Mouse (Mus musculus) midbrain, embryonic 15.5 days (tissue): ENCODE measurements around the gene Trp53. TPM values are rescaled to one million over a fixed set of nuclear protein-coding genes. Genes with fewer than 3 reads are reported as not detected.

Experiments
- ATAC-seq: fragments of 200-750 bp; cut with Nextera tagmentation; replicated peaks from 2 replicates; pipeline ENCODE4 v1.8.0; 2017; ENCODE audit warnings: moderate TSS enrichment
- H3K27ac ChIP-seq: fragments of 300-500 bp; sonication (generic); 2 replicates; pipeline ENCODE4 v1.5.1; 2015; ENCODE audit warnings: mild to moderate bottlenecking, inconsistent platforms
- H3K27me3 ChIP-seq: fragments of 300-500 bp; sonication (generic); replicated peaks from 2 replicates; pipeline ENCODE4 v1.6.1; 2015; ENCODE audit warnings: inconsistent platforms
- H3K36me3 ChIP-seq: fragments of 300-500 bp; sonication (generic); replicated peaks from 2 replicates; pipeline ENCODE4 v1.6.1; 2015; ENCODE audit warnings: inconsistent platforms
- H3K4me1 ChIP-seq: fragments of 300-500 bp; sonication (generic); 2 replicates; pipeline ENCODE4 v1.6.1; 2015; ENCODE audit warnings: inconsistent platforms
- H3K4me2 ChIP-seq: fragments of 300-500 bp; sonication (generic); 2 replicates; pipeline ENCODE4 v1.6.1; 2015; ENCODE audit warnings: inconsistent platforms, mild to moderate bottlenecking, moderate library complexity
- H3K4me3 ChIP-seq: fragments of 300-500 bp; sonication (generic); 2 replicates; pipeline ENCODE4 v1.5.1; 2015; ENCODE audit warnings: mild to moderate bottlenecking, inconsistent platforms
- H3K9ac ChIP-seq: fragments of 300-500 bp; sonication (generic); 2 replicates; pipeline ENCODE4 v1.6.1; 2015; ENCODE audit warnings: mild to moderate bottlenecking, inconsistent platforms
- H3K9me3 ChIP-seq: fragments of 300-500 bp; sonication (generic); 2 replicates; pipeline ENCODE4 v1.6.1; 2016; ENCODE audit warnings: inconsistent platforms
- WGBS: fragments of 180-500 bp; shearing (Covaris S2); methylation state at CpG from one replicate; pipeline ENCODE4 v1.1.7; 2015; ENCODE audit warnings: mixed read lengths; 5-methylcytosine and 5-hydroxymethylcytosine counted together
- polyA plus RNA-seq: library from polyadenylated mRNA; unstranded; fragments of >200 nt; fragmentation: Nextera tagmentation; extraction: Ambion mirVana; gene quantifications from 2 replicates; pipeline ENCODE4 v1.2.1, GENCODE M21; 2015

The Trp53 gene
- polyA plus RNA-seq, 1 experiment from 2014 or later: 60.4 TPM

GRCm38 (mm10) chr11:69552622-69553340 is 27.4 kb upstream of the Trp53 start:
- no peaks in the 10 kb centered on the region for H3K9me3 ChIP-seq
- H3K9ac ChIP-seq: peak overlapping the region; percentile 5
- ATAC-seq: peak; percentile 90
- H3K27ac ChIP-seq: peak overlapping the region; percentile 95
- H3K36me3 ChIP-seq: no peaks in the 10 kb centered on the region; the same call in 1 of the 2 replicates
- peak overlapping the region; percentile 19 for H3K4me3 ChIP-seq
- H3K4me1 ChIP-seq: peaks cover 77% of the 10 kb centered on the region
- H3K27me3 ChIP-seq: no peaks in the 10 kb centered on the region
- 5% methylated on average over 14 of the region's 14 CpGs for WGBS
- H3K4me2 ChIP-seq: peak overlapping the region; percentile 46

DNA sequence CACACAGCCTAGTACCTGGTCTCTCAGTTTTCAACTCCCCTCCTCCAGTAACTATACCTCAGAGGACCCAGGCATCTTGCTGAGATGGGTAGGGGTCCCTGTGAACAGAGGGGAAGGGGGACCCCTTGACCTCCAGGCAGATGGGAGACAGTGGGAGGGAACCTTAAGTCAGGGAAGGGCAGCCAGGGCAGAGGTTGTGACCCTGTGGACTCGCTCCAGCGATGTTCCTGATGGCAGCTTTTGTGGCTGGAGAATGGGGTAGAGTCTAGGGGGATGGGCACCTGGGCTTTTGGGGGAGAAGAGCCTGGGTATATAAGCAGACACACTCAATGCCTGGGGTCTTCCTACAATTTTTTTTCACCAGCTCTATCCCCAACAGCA is 26.8 kb upstream of the Trp53 start:
- peaks cover 77% of the 10 kb centered on the region for H3K4me1 ChIP-seq
- H3K9ac ChIP-seq: peak overlapping the region; percentile 5
- no peaks in the 10 kb centered on the region for H3K9me3 ChIP-seq
- ATAC-seq: peak; percentile 5; the same call in 1 of the 2 replicates
- H3K36me3 ChIP-seq: no peaks in the 10 kb centered on the region; the same call in 1 of the 2 replicates
- peak overlapping the region; percentile 19 for H3K4me3 ChIP-seq
- peak overlapping the region; percentile 95 for H3K27ac ChIP-seq
- WGBS: 0% methylated on average over 2 of the region's 2 CpGs
- H3K4me2 ChIP-seq: peak overlapping the region; percentile 46
- no peaks in the 10 kb centered on the region for H3K27me3 ChIP-seq

- H3K9ac ChIP-seq: no peak overlapping the region
- ATAC-seq: no peak
- peak overlapping the region; percentile 69 for H3K27ac ChIP-seq
- no peaks in the 10 kb centered on the region for H3K9me3 ChIP-seq
- no peak overlapping the region for H3K4me3 ChIP-seq
- H3K4me1 ChIP-seq: peaks cover 74% of the 10 kb centered on the region
- no peak overlapping the region for H3K4me2 ChIP-seq
- 81% methylated on average over 5 of the region's 5 CpGs for WGBS
- H3K27me3 ChIP-seq: no peaks in the 10 kb centered on the region
- H3K36me3 ChIP-seq: no peaks in the 10 kb centered on the region; the same call in 1 of the 2 replicates
Observed at GRCm38 (mm10) chr11:69554539-69555140, 25.5 kb upstream of the Trp53 start.

DNA sequence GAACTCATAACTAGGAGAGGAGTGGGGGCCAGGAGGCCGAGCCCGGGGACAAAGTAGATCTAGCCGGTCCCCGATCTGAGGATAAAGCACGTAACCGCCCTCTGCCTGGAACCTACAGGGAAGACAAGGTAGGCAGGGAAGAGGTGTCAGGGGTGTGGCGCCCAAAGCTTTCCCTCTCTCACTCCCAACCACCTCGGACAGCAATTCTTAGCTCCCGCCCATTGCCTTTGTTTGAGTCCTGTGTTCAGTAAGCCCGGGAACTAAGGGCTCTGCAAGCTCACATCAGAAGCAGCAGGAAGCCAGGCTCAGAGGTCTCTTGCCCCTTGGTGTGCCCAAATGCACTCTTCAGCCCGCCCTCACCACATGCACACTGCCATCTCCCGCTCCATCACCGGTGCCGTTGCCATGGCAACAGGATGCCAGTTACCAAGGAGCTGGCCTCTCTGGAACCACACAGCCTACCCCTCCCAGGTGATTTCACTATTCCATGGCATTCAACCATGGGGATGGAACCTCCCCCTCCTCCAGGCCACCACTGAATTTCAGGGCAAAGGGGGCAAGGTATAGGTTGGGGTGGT is 22.7 kb upstream of the Trp53 start:
- WGBS: 4% methylated on average over 14 of the region's 14 CpGs
- H3K4me3 ChIP-seq: peak overlapping the region; percentile 74
- H3K4me2 ChIP-seq: peak overlapping the region; percentile 92
- no peaks in the 10 kb centered on the region for H3K9me3 ChIP-seq
- peak overlapping the region; percentile 79 for H3K27ac ChIP-seq
- ATAC-seq: no peak
- peak overlapping the region; percentile 90 for H3K9ac ChIP-seq
- no peaks in the 10 kb centered on the region; the same call in 1 of the 2 replicates for H3K36me3 ChIP-seq
- no peaks in the 10 kb centered on the region for H3K27me3 ChIP-seq
- peaks cover 90% of the 10 kb centered on the region for H3K4me1 ChIP-seq

DNA sequence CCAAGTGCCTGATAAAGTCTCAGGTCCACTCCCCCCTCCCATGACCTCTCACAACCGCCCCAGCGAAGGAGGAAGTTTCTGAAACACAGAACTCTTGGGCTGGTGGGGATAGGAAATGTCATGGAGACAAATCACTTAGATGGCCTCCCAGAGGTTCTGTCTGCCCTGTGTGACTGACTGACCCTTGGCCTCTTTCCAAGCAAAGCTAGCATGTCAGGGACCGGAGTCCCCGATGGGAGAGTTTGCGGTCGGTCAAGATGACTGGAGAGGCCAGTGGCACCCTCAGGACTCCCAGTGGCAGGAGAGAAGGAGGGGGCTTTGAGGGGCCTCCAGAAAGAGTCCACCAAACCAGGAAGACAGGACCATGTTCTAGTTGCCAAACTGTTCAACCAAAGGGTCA is 21.4 kb upstream of the Trp53 start:
- H3K4me3 ChIP-seq: peak overlapping the region; percentile 74
- H3K4me1 ChIP-seq: peaks cover 77% of the 10 kb centered on the region
- H3K9me3 ChIP-seq: no peaks in the 10 kb centered on the region
- no peak for ATAC-seq
- H3K4me2 ChIP-seq: peak overlapping the region; percentile 92
- no peaks in the 10 kb centered on the region for H3K27me3 ChIP-seq
- H3K9ac ChIP-seq: peak overlapping the region; percentile 90
- 18% methylated on average over 6 of the region's 6 CpGs for WGBS
- peak overlapping the region; percentile 84 for H3K27ac ChIP-seq
- H3K36me3 ChIP-seq: no peaks in the 10 kb centered on the region; the same call in 1 of the 2 replicates

- WGBS: 5% methylated on average over 5 of the region's 5 CpGs
- H3K36me3 ChIP-seq: no peaks in the 10 kb centered on the region; the same call in 1 of the 2 replicates
- peaks cover 73% of the 10 kb centered on the region for H3K4me1 ChIP-seq
Observed at GRCm38 (mm10) chr11:69559183-69559582, 21.0 kb upstream of the Trp53 start.

GRCm38 (mm10) chr11:69559851-69560765 is 20.1 kb upstream of the Trp53 start, which contains the start of gene Efnb3:
Gene Efnb3, minus strand, starts transcription at chr11:69560205.
- Histone ChIP-seq H3K36me3 (no peaks in the 10 kb centered on the region; the same call in 1 of the 2 replicates), H3K4me2 (peak within 1 kb of the TSS; percentile 92), H3K9ac (peak within 1 kb of the TSS; percentile 90), H3K27ac (peak within 1 kb of the TSS; percentile 84), H3K9me3 (no peaks in the 10 kb centered on the region), H3K27me3 (no peaks in the 10 kb centered on the region), H3K4me1 (peaks cover 64% of the 10 kb centered on the region), H3K4me3 (peak within 1 kb of the TSS; percentile 74)
- peak; percentile 65 for ATAC-seq
- under 1% methylated on average over 58 of the region's 59 CpGs for WGBS

More at GRCm38 (mm10) chr11:69559183-69559582, 21.0 kb upstream of the Trp53 start:
- H3K9me3 ChIP-seq: no peaks in the 10 kb centered on the region
- H3K4me2 ChIP-seq: peak overlapping the region; percentile 92
- H3K9ac ChIP-seq: peak overlapping the region; percentile 90
- H3K27me3 ChIP-seq: no peaks in the 10 kb centered on the region
- 0 out of 2 replicates have a peak, but pooled peaks have one; percentile 0 for ATAC-seq
- H3K27ac ChIP-seq: peak overlapping the region; percentile 84
- peak overlapping the region; percentile 74 for H3K4me3 ChIP-seq

- peaks cover 4% of the 10 kb centered on the region; the same call in 1 of the 2 replicates for H3K36me3 ChIP-seq
- H3K27me3 ChIP-seq: no peaks in the 10 kb centered on the region
- peak overlapping the region; percentile 90; the same call in 1 of the 2 replicates for H3K9ac ChIP-seq
- peak overlapping the region; percentile 84 for H3K27ac ChIP-seq
- H3K4me3 ChIP-seq: peak overlapping the region; percentile 74
- peak overlapping the region; percentile 92 for H3K4me2 ChIP-seq
- peaks cover 54% of the 10 kb centered on the region for H3K4me1 ChIP-seq
- peak; percentile 73 for ATAC-seq
- WGBS: 12% methylated on average over 16 of the region's 16 CpGs
- no peaks in the 10 kb centered on the region for H3K9me3 ChIP-seq
Observed at GRCm38 (mm10) chr11:69560896-69561854, 19.0 kb upstream of the Trp53 start.

- Histone ChIP-seq H3K27me3 (no peaks in the 10 kb centered on the region), H3K27ac (no peak overlapping the region), H3K4me1 (peaks cover 32% of the 10 kb centered on the region), H3K4me2 (no peak overlapping the region), H3K4me3 (no peak overlapping the region), H3K9ac (no peak overlapping the region), H3K9me3 (no peaks in the 10 kb centered on the region), H3K36me3 (0 out of 2 replicates have a peak, but pooled peaks cover 4% of the 10 kb centered on the region)
- WGBS: 88% methylated on average over 13 of the region's 13 CpGs
- ATAC-seq: no peak
Observed at GRCm38 (mm10) chr11:69563373-69563772, 16.8 kb upstream of the Trp53 start.

- 0 out of 2 replicates have a peak, but pooled peaks cover 4% of the 10 kb centered on the region for H3K36me3 ChIP-seq
- no peak overlapping the region for H3K4me2 ChIP-seq
- no peaks in the 10 kb centered on the region for H3K9me3 ChIP-seq
- 44% methylated on average over 3 of the region's 3 CpGs for WGBS
- no peak for ATAC-seq
- no peaks in the 10 kb centered on the region for H3K27me3 ChIP-seq
- H3K27ac ChIP-seq: no peak overlapping the region
- H3K4me3 ChIP-seq: no peak overlapping the region
- no peak overlapping the region for H3K9ac ChIP-seq
- peaks cover 22% of the 10 kb centered on the region for H3K4me1 ChIP-seq
Observed at GRCm38 (mm10) chr11:69564391-69564790, 15.8 kb upstream of the Trp53 start.
